Mouse (Mus musculus): ENCODE measurements around the gene Otulinl.

The Otulinl gene

GRCm38 (mm10) chr15:27616159-27616558 is 65.2 kb downstream of the Otulinl start:
- DNase-seq (ENCODE audit: low spot score): peak; percentile 67

- DNase-seq (ENCODE audit: low spot score): no peak
Measured at GRCm38 (mm10) chr15:27613255-27613654, 68.1 kb downstream of the Otulinl start.

- peak; percentile 56 for DNase-seq (ENCODE audit: low spot score)
Measured at GRCm38 (mm10) chr15:27612533-27613221, 68.7 kb downstream of the Otulinl start.

- DNase-seq (ENCODE audit: low spot score): no peak
Measured at GRCm38 (mm10) chr15:27609554-27609953, 71.8 kb downstream of the Otulinl start.

- no peak for DNase-seq (ENCODE audit: low spot score)
Measured at GRCm38 (mm10) chr15:27605252-27605651, 76.1 kb downstream of the Otulinl start.

Measured in testis, postnatal 10 days (tissue).